9 mouse cellular contexts compared by ENCODE assay signal in the genomic region with DNA sequence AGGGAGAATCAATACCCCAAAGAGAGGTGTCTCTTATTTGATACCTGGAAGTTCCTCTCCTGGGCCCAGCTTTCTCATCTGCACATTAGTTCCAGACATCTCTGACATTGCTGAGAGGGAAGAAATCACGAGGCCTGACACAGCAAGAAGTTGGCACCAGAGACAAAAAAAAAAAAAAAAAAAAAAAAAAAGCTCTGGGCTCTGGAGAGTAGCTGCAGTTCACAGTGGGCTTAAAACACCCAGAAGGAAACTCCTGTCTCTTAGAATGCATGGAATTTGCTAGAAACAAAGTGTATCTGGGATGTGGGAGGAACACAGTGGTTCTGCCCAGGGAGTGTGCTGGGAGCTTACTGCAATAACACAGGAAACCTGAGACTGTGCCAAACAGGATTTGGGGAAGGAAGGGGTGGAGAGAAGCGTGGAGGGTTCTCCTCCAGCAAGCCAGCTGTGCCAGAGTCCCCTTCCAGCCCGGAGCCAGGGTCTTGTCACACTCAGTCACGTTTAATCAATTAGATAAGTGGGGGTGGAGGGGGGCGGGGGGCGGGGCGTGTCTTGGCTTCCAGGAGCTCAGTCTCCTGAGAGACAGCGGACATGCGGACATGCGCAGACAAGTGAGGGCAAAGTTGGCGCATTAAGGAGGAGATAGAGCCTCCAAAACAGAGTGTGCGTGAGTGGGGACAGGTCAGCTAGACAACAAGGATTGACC.
DNase-seq lines count a peak whose midpoint lies in the region; ATAC-seq lines count a peak whose summit lies in the region.
"Had no signal": no experiment of that assay in that cellular context is flagged by ENCODE, and none has a peak within 500 bp of the region (broad histone marks: within the 10 kb centered on the region; RNA-seq: fewer than 3 reads in every experiment).

No protein-coding gene starts in this region.

- WGBS in intestine, embryonic 16.5 days = 4% methylated on average over 12 of the region's 12 CpGs
- WGBS in liver, embryonic 13.5 days (ENCODE audit: insufficient replicate concordance) = 5% methylated on average over 12 of the region's 12 CpGs
- 18% methylated on average over 12 of the region's 12 CpGs for WGBS in neural tube, embryonic 12.5 days

- no peaks in the 10 kb centered on the region for H3K27me3 ChIP-seq in intestine, embryonic 16.5 days (replicated peaks; ENCODE audit: control insufficient read depth, insufficient read depth, low read length)
- no peaks in the 10 kb centered on the region for H3K27me3 ChIP-seq in liver, embryonic 13.5 days
- no peaks in the 10 kb centered on the region for H3K27me3 ChIP-seq in neural tube, embryonic 12.5 days (replicated peaks)
- H3K27me3 ChIP-seq: Patski had no signal

- no peaks in the 10 kb centered on the region for H3K36me3 ChIP-seq in intestine, embryonic 16.5 days (ENCODE audit: control insufficient read depth, insufficient read depth, low read length)
- no peaks in the 10 kb centered on the region for H3K36me3 ChIP-seq in liver, embryonic 13.5 days
- H3K36me3 ChIP-seq in neural tube, embryonic 12.5 days = peaks cover 11% of the 10 kb centered on the region

- no peak overlapping the region for H3K4me3 ChIP-seq in intestine, embryonic 16.5 days (ENCODE audit: low read length)
- H3K4me3 ChIP-seq in liver, embryonic 13.5 days (replicated peaks) = no peak overlapping the region
- H3K4me3 ChIP-seq in neural tube, embryonic 12.5 days = no peak overlapping the region

- peak overlapping the region; percentile 49 for H3K9ac ChIP-seq in intestine, embryonic 16.5 days (ENCODE audit: low read depth, low read length)
- H3K9ac ChIP-seq in liver, embryonic 13.5 days = no peak overlapping the region
- H3K9ac ChIP-seq in neural tube, embryonic 12.5 days = no peak overlapping the region

- H3K27ac ChIP-seq in intestine, embryonic 16.5 days (ENCODE audit: low read length) = peak overlapping the region; percentile 68
- H3K27ac ChIP-seq in liver, embryonic 13.5 days = peak overlapping the region; percentile 55; the same call in 1 of the 2 replicates
- H3K27ac ChIP-seq in neural tube, embryonic 12.5 days = no peak overlapping the region

- peaks cover 17% of the 10 kb centered on the region for H3K4me1 ChIP-seq in intestine, embryonic 16.5 days (ENCODE audit: control insufficient read depth, insufficient read depth, low read length)
- peaks cover 11% of the 10 kb centered on the region for H3K4me1 ChIP-seq in liver, embryonic 13.5 days (replicated peaks)
- peaks cover 20% of the 10 kb centered on the region for H3K4me1 ChIP-seq in neural tube, embryonic 12.5 days

- H3K4me2 ChIP-seq in intestine, embryonic 16.5 days (ENCODE audit: low read depth, low read length) = peak overlapping the region; percentile 28; the same call in 1 of the 2 replicates
- peak overlapping the region; percentile 33 for H3K4me2 ChIP-seq in liver, embryonic 13.5 days
- H3K4me2 ChIP-seq in neural tube, embryonic 12.5 days (replicated peaks) = peak overlapping the region; percentile 35

- DNase-seq in left cerebral cortex, adult 18-20 months (ENCODE audit: low spot score in 2 of 2) = peak; percentile 59 to 61
- no peak for DNase-seq in left cerebral cortex, adult 11 months (ENCODE audit: low spot score)
- peak; percentile 80 for DNase-seq in embryo, embryonic 9.5 days (ENCODE audit: extremely low spot score)
- DNase-seq in heart, adult 11 months = peak; percentile 100
- DNase-seq in liver, embryonic 13.5 days = no peak
- DNase-seq in thymus, adult 18-20 months = no peak

- peak; percentile 81 for ATAC-seq in intestine, embryonic 16.5 days
- peak; percentile 60 for ATAC-seq in liver, embryonic 13.5 days (ENCODE audit: low read depth)
- ATAC-seq in neural tube, embryonic 12.5 days (ENCODE audit: low FRiP score, low read depth) = no peak
- ATAC-seq: Patski had no signal

- H3K9me3 ChIP-seq in intestine, embryonic 16.5 days (ENCODE audit: control insufficient read depth, low read length) = no peaks in the 10 kb centered on the region
- no peaks in the 10 kb centered on the region for H3K9me3 ChIP-seq in liver, embryonic 13.5 days (replicated peaks)
- no peaks in the 10 kb centered on the region for H3K9me3 ChIP-seq in neural tube, embryonic 12.5 days

Comparison
In these comparisons a context has a peak if more than half of its experiments do, and no peak if none do; other contexts are left out.
1. DNase-seq: peak in left cerebral cortex, adult 18-20 months (2 of 2), embryo, embryonic 9.5 days (single experiment) and heart, adult 11 months (single experiment); none in left cerebral cortex, adult 11 months (single experiment), liver, embryonic 13.5 days (single experiment) and thymus, adult 18-20 months (0 of 2).
2. Peak in every context shown above with its lines, with median percentiles within 50 percentile points of each other: H3K4me2 ChIP-seq.